Mouse (Mus musculus) midbrain, embryonic 12.5 days (tissue): ENCODE results near the gene Atp5j. TPM values are rescaled to one million over a fixed set of nuclear protein-coding genes. Genes with fewer than 3 reads are reported as not detected.

ENCODE experiments used
- polyA plus RNA-seq: library from polyadenylated mRNA; unstranded; fragments of >200 nt; fragmentation: Nextera tagmentation; extraction: Ambion mirVana; gene quantifications from 2 replicates; pipeline ENCODE4 v1.2.1, GENCODE M21; 2016

Gene Atp5j
- polyA plus RNA-seq, 1 experiment from 2014 or later, result 695 TPM

Other genes starting within 250 kb of the Atp5j start
- 49.4 and 51.3 TPM in 2 replicates for gene Mrpl39, start 99.9 kb downstream of the Atp5j start, polyA plus RNA-seq
- gene Jam2, start 61.5 kb downstream of the Atp5j start, polyA plus RNA-seq, result 73.7 and 75.8 TPM in 2 replicates
- 38.5 and 39.5 TPM in 2 replicates for gene Gabpa, start 700 bp downstream of the Atp5j start, polyA plus RNA-seq